Mouse (Mus musculus) embryonic facial prominence, embryonic 15.5 days (tissue): ENCODE results near the gene Phlpp2. TPM values are rescaled to one million over a fixed set of nuclear protein-coding genes. Genes with fewer than 3 reads are reported as not detected.

Source experiments
- ATAC-seq: fragments of 200-750 bp; cut with Nextera tagmentation; 2 replicates; pipeline ENCODE4 v1.8.0; 2017; ENCODE audit warnings: low read depth, moderate TSS enrichment; ENCODE audit not compliant: insufficient number of reproducible peaks, low FRiP score, low TSS enrichment
- H3K27ac ChIP-seq: fragments of 300-500 bp; sonication (generic); replicated peaks from 2 replicates; pipeline ENCODE4 v1.5.1; 2015; ENCODE audit warnings: mild to moderate bottlenecking, inconsistent platforms
- H3K27me3 ChIP-seq: fragments of 300-500 bp; sonication (generic); 2 replicates; pipeline ENCODE4 v1.6.1; 2015; ENCODE audit warnings: inconsistent platforms
- H3K36me3 ChIP-seq: fragments of 300-500 bp; sonication (generic); 2 replicates; pipeline ENCODE4 v1.6.1; 2015; ENCODE audit warnings: mild to moderate bottlenecking, inconsistent platforms
- H3K4me1 ChIP-seq: fragments of 300-500 bp; sonication (generic); 2 replicates; pipeline ENCODE4 v1.6.1; 2015; ENCODE audit warnings: inconsistent platforms
- H3K4me2 ChIP-seq: fragments of 300-500 bp; sonication (generic); replicated peaks from 2 replicates; pipeline ENCODE4 v1.6.1; 2015; ENCODE audit warnings: mild to moderate bottlenecking, inconsistent platforms
- H3K4me3 ChIP-seq: fragments of 300-500 bp; sonication (generic); replicated peaks from 2 replicates; pipeline ENCODE4 v1.5.1; 2015; ENCODE audit warnings: mild to moderate bottlenecking, inconsistent platforms
- H3K9ac ChIP-seq: fragments of 300-500 bp; sonication (generic); 2 replicates; pipeline ENCODE4 v1.6.1; 2015; ENCODE audit warnings: inconsistent platforms
- H3K9me3 ChIP-seq: fragments of 300-500 bp; sonication (generic); replicated peaks from 2 replicates; pipeline ENCODE4 v1.6.1; 2016; ENCODE audit warnings: inconsistent platforms
- WGBS: fragments of 180-500 bp; shearing (Covaris S2); methylation state at CpG from one replicate; pipeline ENCODE4 v1.1.7; 2015; 5-methylcytosine and 5-hydroxymethylcytosine counted together
- polyA plus RNA-seq: library from polyadenylated mRNA; unstranded; fragments of >200 nt; fragmentation: Nextera tagmentation; extraction: Ambion mirVana; gene quantifications from 2 replicates; pipeline ENCODE4 v1.2.1, GENCODE M21; 2015

Gene Phlpp2
- polyA plus RNA-seq, 1 experiment from 2014 or later, result 3.6 TPM

DNA sequence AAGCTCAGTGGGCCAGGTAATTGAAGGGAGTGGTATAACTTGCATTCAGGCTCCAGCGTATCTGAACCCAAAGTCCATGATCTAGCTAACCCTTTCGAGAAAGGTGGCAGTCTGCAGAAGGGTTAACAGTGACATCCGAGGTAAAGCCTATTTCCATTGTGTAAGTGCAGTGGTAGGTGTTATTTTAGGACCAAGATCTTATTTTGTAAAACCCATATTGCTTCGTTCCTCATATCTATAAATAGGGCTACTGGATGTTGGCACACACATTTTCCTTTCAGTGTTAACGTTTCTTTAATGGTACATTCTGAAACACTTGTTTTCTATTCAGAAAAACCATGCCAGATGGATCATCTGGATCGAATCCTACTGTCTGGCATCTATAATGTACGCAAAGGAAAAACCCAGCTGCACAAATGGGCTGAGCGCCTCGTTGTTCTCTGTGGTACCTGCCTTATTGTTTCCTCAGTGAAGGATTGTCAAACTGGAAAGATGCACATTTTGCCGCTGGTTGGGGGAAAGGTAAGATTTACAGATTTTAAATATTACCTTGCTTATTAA lies 35.6 kb downstream of the Phlpp2 start:
- no peaks in the 10 kb centered on the region for H3K9me3 ChIP-seq
- no peak for ATAC-seq
- no peak overlapping the region for H3K4me3 ChIP-seq
- H3K9ac ChIP-seq, result no peak overlapping the region
- H3K27me3 ChIP-seq, result no peaks in the 10 kb centered on the region
- H3K36me3 ChIP-seq, result peaks cover 21% of the 10 kb centered on the region
- no peak overlapping the region for H3K27ac ChIP-seq
- WGBS, result 49% methylated on average over 10 of the region's 10 CpGs
- 0 out of 2 replicates have a peak, but pooled peaks cover 4% of the 10 kb centered on the region for H3K4me1 ChIP-seq
- H3K4me2 ChIP-seq, result no peak overlapping the region

DNA sequence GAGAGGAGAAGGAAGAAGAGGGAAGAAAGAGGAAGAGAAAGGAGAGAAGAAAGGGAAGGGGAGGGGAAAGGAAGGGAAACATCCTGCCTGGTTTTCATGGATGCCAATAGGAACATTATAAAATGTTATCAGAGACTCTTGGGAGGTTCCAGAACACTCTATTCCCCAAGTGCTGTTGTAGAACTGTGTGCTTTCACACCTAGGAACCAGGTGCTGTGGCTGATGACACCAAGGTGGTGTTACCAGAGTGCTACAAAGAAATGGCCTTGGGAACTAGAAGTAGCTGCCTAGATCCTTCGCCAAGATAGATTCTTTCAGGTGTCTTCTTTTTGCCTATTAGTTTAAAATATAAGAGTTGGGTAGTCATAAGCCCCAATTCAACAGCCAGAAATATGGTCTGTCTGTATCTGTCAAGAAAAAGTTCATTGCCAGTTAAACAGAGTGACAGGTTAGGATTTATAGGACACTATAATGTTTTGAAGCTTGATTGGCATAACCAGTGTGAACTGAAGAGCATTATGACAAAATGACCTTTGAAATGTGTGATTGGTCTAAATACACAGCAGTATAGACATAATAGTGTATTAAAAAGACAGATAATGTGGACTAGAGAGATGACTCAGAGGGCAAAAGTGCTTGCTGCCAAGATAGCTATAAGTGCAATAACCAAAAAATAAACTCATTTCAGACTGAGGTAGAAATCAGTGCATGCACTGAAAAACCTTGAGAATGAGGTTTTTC lies 36.8 kb downstream of the Phlpp2 start:
- no peak overlapping the region for H3K27ac ChIP-seq
- H3K9ac ChIP-seq, result no peak overlapping the region
- H3K4me2 ChIP-seq, result no peak overlapping the region
- H3K27me3 ChIP-seq, result no peaks in the 10 kb centered on the region
- no peak overlapping the region for H3K4me3 ChIP-seq
- no peak for ATAC-seq
- no peaks in the 10 kb centered on the region for H3K9me3 ChIP-seq
- H3K4me1 ChIP-seq, result 0 out of 2 replicates have a peak, but pooled peaks cover 4% of the 10 kb centered on the region
- peaks cover 30% of the 10 kb centered on the region for H3K36me3 ChIP-seq
- WGBS, result 95% methylated on average over 1 of the region's 1 CpGs

GRCm38 (mm10) chr8:109906907-109907306 lies 38.6 kb downstream of the Phlpp2 start:
- Histone ChIP-seq H3K4me2 (no peak overlapping the region), H3K36me3 (peaks cover 35% of the 10 kb centered on the region), H3K9ac (no peak overlapping the region), H3K27me3 (no peaks in the 10 kb centered on the region), H3K27ac (no peak overlapping the region), H3K9me3 (no peaks in the 10 kb centered on the region), H3K4me3 (no peak overlapping the region), H3K4me1 (0 out of 2 replicates have a peak, but pooled peaks cover 4% of the 10 kb centered on the region)
- 88% methylated on average over 3 of the region's 3 CpGs for WGBS
- no peak for ATAC-seq

- Histone ChIP-seq H3K9ac (no peak overlapping the region), H3K9me3 (no peaks in the 10 kb centered on the region), H3K4me2 (no peak overlapping the region), H3K27me3 (no peaks in the 10 kb centered on the region), H3K36me3 (peaks cover 39% of the 10 kb centered on the region), H3K4me1 (0 out of 2 replicates have a peak, but pooled peaks cover 4% of the 10 kb centered on the region), H3K4me3 (no peak overlapping the region), H3K27ac (no peak overlapping the region)
- no peak for ATAC-seq
- 98% methylated on average over 4 of the region's 4 CpGs for WGBS
Measured at GRCm38 (mm10) chr8:109907376-109907775, 39.0 kb downstream of the Phlpp2 start.

- no peak overlapping the region for H3K27ac ChIP-seq
- H3K4me3 ChIP-seq, result no peak overlapping the region
- WGBS, result 46% methylated on average over 4 of the region's 4 CpGs
- no peak overlapping the region for H3K4me2 ChIP-seq
- ATAC-seq, result no peak
- H3K4me1 ChIP-seq, result 0 out of 2 replicates have a peak, but pooled peaks cover 5% of the 10 kb centered on the region
- H3K36me3 ChIP-seq, result peaks cover 64% of the 10 kb centered on the region
- H3K27me3 ChIP-seq, result no peaks in the 10 kb centered on the region
- no peak overlapping the region for H3K9ac ChIP-seq
- H3K9me3 ChIP-seq, result no peaks in the 10 kb centered on the region
Measured at GRCm38 (mm10) chr8:109917277-109917676, 48.9 kb downstream of the Phlpp2 start.

DNA sequence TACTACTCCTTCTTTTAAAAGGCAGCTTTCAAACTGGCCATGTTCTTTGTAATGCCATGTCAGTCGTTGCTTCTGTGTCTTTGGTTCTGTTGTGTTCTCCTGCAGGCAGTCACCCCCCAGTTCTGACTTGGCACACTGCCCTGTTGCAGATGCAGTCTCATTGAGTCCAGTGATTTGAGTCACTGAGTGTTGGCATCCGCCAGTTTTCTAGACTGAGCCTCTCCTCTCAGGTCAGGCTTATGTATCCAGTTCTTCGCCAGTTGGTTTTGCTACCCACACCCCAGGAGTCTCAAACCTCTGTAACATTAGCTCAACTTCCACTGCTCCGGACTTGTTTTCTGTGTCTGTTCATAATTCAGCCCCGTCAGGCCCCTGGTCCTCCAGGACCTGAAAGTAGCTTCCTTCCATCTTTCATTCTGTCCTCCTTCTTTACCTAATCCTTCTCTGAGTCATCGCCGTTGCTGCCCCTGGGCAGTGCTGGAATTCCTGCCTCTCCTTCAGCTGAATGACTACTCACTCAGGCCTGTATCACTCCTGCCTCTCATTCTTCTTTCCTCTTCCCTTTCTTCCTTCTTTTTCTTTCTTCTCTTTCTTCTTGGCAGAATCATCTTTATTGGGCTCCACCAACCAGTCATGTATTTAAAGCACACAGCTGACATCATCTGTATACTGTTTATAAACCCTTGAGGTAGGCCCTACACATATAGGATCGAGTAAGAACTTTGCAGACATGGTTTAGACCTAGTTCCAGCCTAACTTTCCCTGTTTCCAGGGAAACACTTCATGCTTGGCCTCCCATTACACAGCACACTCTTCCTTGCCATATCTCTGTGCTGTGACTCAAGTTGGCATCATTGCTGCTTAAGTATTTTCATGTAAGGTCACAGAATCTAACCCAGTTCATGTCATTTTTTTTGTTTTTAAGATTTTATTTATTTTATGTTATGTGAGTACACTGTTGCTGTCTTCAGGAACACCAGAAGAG lies 52.4 kb downstream of the Phlpp2 start:
- H3K4me2 ChIP-seq, result no peak overlapping the region
- WGBS, result 78% methylated on average over 8 of the region's 8 CpGs
- H3K9me3 ChIP-seq, result no peaks in the 10 kb centered on the region
- 0 out of 2 replicates have a peak, but pooled peaks cover 5% of the 10 kb centered on the region for H3K4me1 ChIP-seq
- H3K36me3 ChIP-seq, result peaks cover 54% of the 10 kb centered on the region
- 0 out of 2 replicates have a peak overlapping the region, but pooled peaks have one; percentile 4 for H3K27ac ChIP-seq
- no peak overlapping the region for H3K4me3 ChIP-seq
- no peaks in the 10 kb centered on the region for H3K27me3 ChIP-seq
- no peak for ATAC-seq
- no peak overlapping the region for H3K9ac ChIP-seq

DNA sequence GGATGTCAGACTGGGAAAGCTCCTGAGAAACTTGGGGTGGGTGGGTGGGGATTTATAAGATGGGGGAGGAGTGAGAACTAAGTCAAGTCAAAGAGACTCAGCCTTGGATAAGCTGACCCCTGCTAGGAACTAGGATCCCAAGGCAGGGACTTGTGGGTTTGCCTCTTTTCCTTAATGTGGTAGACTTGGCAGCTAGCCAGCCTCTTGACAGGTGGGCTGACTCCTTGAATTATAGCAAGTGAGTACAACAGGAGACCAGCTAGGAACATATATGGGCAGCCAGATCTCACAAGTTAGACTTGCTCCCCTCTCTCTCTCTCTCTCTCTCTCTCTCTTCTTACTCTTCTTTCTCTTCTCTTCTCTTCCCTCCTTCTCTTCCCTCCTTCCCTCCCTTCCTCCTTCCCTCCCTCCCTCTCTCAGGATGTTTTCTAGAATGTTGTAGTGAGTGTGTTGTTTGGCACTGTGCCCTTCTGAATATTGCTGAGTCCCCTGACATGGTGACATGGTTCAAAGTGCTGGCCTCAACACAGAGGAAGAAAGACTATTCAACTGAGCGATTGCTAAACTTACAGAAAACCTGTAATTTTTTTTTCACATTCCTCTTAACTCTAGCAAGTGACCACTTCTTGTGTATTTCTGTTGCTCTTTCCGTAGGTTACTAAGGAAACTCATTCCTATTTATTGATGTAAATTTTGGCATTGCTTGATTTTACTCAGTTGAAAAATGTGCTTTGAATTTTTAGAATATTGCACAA lies 73.4 kb downstream of the Phlpp2 start:
- H3K4me3 ChIP-seq, result no peak overlapping the region
- H3K4me2 ChIP-seq, result no peak overlapping the region
- peaks cover 5% of the 10 kb centered on the region; the same call in 1 of the 2 replicates for H3K4me1 ChIP-seq
- no peak for ATAC-seq
- no peaks in the 10 kb centered on the region for H3K9me3 ChIP-seq
- H3K9ac ChIP-seq, result no peak overlapping the region
- peaks cover 27% of the 10 kb centered on the region for H3K36me3 ChIP-seq
- WGBS, result 81% methylated on average over 2 of the region's 2 CpGs
- H3K27me3 ChIP-seq, result no peaks in the 10 kb centered on the region
- no peak overlapping the region for H3K27ac ChIP-seq

DNA sequence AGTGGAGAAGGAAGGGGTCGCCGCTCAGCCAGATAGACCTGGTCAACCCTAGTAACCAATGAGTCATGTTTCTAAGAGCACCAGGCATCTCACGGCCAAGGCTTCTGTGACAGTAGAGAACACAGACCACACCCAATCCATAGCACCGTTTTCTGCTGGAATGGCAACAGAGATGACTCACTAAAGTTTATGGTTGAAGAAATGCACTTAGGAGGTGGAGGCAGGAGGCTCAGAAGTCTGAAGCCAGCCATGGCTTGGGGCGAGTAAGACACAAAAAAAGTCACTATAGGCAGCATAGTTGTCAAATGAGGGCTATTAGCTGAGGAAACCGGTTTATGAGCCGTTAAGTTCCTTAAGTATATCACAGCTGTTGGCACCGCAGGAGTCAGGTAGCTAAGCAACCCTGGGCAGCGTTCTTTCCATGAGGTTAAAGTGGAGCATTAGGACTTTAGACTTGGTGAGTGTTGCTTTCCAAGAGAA lies 76.9 kb downstream of the Phlpp2 start:
- Histone ChIP-seq H3K27me3 (peaks cover 11% of the 10 kb centered on the region), H3K36me3 (peaks cover 11% of the 10 kb centered on the region), H3K4me1 (peaks cover 21% of the 10 kb centered on the region), H3K9ac (no peak overlapping the region), H3K27ac (no peak overlapping the region), H3K4me2 (no peak overlapping the region), H3K9me3 (no peaks in the 10 kb centered on the region), H3K4me3 (no peak overlapping the region)
- no peak for ATAC-seq
- WGBS, result 48% methylated on average over 9 of the region's 9 CpGs

GRCm38 (mm10) chr8:109945694-109946093 lies 77.4 kb downstream of the Phlpp2 start:
- peaks cover 21% of the 10 kb centered on the region for H3K4me1 ChIP-seq
- no peak overlapping the region for H3K4me3 ChIP-seq
- ATAC-seq, result no peak
- H3K36me3 ChIP-seq, result peaks cover 6% of the 10 kb centered on the region
- WGBS, result 75% methylated on average over 7 of the region's 7 CpGs
- no peak overlapping the region for H3K27ac ChIP-seq
- H3K27me3 ChIP-seq, result peaks cover 11% of the 10 kb centered on the region
- H3K9me3 ChIP-seq, result no peaks in the 10 kb centered on the region
- no peak overlapping the region for H3K4me2 ChIP-seq
- no peak overlapping the region for H3K9ac ChIP-seq

GRCm38 (mm10) chr8:109946272-109946671 lies 77.9 kb downstream of the Phlpp2 start:
- Histone ChIP-seq H3K4me1 (peaks cover 21% of the 10 kb centered on the region), H3K4me2 (no peak overlapping the region), H3K9ac (no peak overlapping the region), H3K27ac (no peak overlapping the region), H3K4me3 (no peak overlapping the region), H3K27me3 (peaks cover 11% of the 10 kb centered on the region), H3K36me3 (no peaks in the 10 kb centered on the region; the same call in none of the 2 replicates), H3K9me3 (no peaks in the 10 kb centered on the region)
- no peak for ATAC-seq
- 86% methylated on average over 7 of the region's 7 CpGs for WGBS
